In the genomic region with DNA sequence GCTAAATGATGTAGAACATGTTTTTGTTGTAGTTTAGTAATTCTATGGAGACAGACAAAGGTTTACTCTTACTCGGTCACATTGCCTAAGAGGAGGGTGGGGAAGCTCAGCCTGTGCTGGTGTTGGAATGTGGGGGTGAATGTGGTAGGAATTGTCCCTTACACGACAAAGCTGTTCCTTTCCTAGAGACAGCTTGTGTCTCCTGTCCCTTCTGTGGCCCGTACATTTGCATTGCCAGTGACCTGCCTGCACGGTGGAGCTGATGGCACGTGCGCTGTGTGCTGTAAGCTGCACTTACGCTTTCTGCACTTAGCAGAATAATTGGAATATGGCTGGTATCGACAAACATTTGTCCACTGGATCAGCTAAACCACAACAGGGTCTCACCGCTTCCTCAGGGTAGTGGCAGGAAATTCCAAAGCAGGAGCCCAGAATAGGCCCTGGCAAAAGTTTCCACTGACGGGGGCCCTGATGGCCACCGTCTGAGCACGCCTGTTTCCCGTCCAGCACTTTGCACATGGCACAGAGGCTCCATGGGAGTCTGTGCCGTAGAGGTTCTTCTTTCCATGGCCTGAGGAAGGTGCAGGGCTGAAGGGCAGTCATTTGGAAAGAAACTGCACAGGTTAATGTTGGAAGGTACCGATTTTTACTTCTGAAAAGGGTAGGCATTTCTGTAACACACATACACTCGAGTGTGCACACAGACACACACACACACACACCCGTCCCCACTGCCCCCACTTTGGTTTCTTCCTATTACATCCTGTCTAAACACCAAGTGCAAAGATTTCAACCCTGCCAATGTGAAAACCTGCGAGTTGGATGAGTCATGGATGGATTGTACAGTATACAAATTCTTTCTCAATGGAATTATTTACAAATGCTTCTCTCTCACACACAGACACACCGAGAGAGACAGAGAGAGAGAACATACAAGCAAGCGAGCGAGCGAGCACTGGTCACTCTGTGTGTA, we compare ENCODE assay signal across 9 mouse cellular contexts. TPM values are rescaled to one million over a fixed set of nuclear protein-coding genes. Genes with fewer than 3 reads are reported as not detected.
A peak's percentile ranks its signal among the peaks of the same experiment; 100 is the strongest.
DNase-seq lines count a peak whose midpoint lies in the region; ATAC-seq lines count a peak whose summit lies in the region.
"Had no signal": no experiment of that assay in that cellular context is flagged by ENCODE, and none has a peak within 500 bp of the region (broad histone marks: within the 10 kb centered on the region; RNA-seq: fewer than 3 reads in every experiment).

No protein-coding gene starts in this region.

- H3K9me3 ChIP-seq in embryonic facial prominence, embryonic 10.5 days: no peaks in the 10 kb centered on the region
- H3K9me3 ChIP-seq in lung, embryonic 16.5 days (ENCODE audit: control insufficient read depth, low read length): no peaks in the 10 kb centered on the region

- peaks cover 7% of the 10 kb centered on the region for H3K4me1 ChIP-seq in embryonic facial prominence, embryonic 10.5 days
- peaks cover 11% of the 10 kb centered on the region for H3K4me1 ChIP-seq in lung, embryonic 16.5 days (replicated peaks; ENCODE audit: control insufficient read depth, insufficient read depth, low read length)

- DNase-seq in gastrocnemius, postnatal 10 days: peak; percentile 8
- DNase-seq in gastrocnemius, adult 18-20 months (ENCODE audit: low spot score): no peak
- no peak for DNase-seq in embryonic facial prominence, embryonic 10.5 days (ENCODE audit: low spot score)
- DNase-seq in heart, postnatal 14 days: peak; percentile 35 to 38
- no peak for DNase-seq in frontal cortex, postnatal 14 days (ENCODE audit: low spot score in 2 of 2)
- DNase-seq in cerebellum, postnatal 14 days: no peak
- DNase-seq in adrenal gland, adult (ENCODE audit: inconsistent age in 2 of 2, low spot score in 1 of 2): no peak

- intact Hi-C loops in heart, postnatal 14 days (cut with DNase I): loop anchor here (5.0 kb wide), 1 partner anchor 52 kb away; the partner anchor contains the start of gene Sertad2

- H3K9ac ChIP-seq in lung, embryonic 16.5 days (ENCODE audit: low read length): no peak overlapping the region

- WGBS in embryonic facial prominence, embryonic 10.5 days: 75% methylated on average over 22 of the region's 22 CpGs
- WGBS in lung, embryonic 16.5 days: 48% methylated on average over 22 of the region's 22 CpGs

- peak; percentile 82 for ATAC-seq in lung, embryonic 16.5 days (ENCODE audit: low read depth)

- H3K4me3 ChIP-seq in embryonic facial prominence, embryonic 10.5 days: no peak overlapping the region
- H3K4me3 ChIP-seq in lung, embryonic 16.5 days (ENCODE audit: low read length): no peak overlapping the region

- no peaks in the 10 kb centered on the region for H3K27me3 ChIP-seq in embryonic facial prominence, embryonic 10.5 days (replicated peaks; ENCODE audit: low read depth, poor library complexity, severe bottlenecking)
- no peaks in the 10 kb centered on the region for H3K27me3 ChIP-seq in lung, embryonic 16.5 days (ENCODE audit: control insufficient read depth, insufficient read depth, low read depth, low read length)

- peak overlapping the region; percentile 1; the same call in 1 of the 2 replicates for H3K4me2 ChIP-seq in lung, embryonic 16.5 days (ENCODE audit: low read depth, low read length)

- H3K36me3 ChIP-seq in embryonic facial prominence, embryonic 10.5 days (replicated peaks): no peaks in the 10 kb centered on the region
- H3K36me3 ChIP-seq in lung, embryonic 16.5 days (ENCODE audit: control insufficient read depth, insufficient read depth, low read length): no peaks in the 10 kb centered on the region

- H3K27ac ChIP-seq in embryonic facial prominence, embryonic 10.5 days (replicated peaks): peak overlapping the region; percentile 57
- H3K27ac ChIP-seq in lung, embryonic 16.5 days (ENCODE audit: low read length): peak overlapping the region; percentile 70
- H3K27ac ChIP-seq: macrophage had no signal

RNA-seq across cellular contexts. Expression of gene Sertad2, which starts 51.5 kb away (rescaled TPM):
- 10 to 100 TPM; 14.6 to 17.2 TPM for total RNA-seq in gastrocnemius, postnatal 10 days (2021)
- total RNA-seq in gastrocnemius, adult 18-20 months (2021): 10 to 100 TPM; 12.4 to 12.8 TPM
- polyA plus RNA-seq in embryonic facial prominence, embryonic 10.5 days (2016; fragmentation: Nextera tagmentation; extraction: Ambion mirVana): 29.6 and 33.2 TPM in 2 replicates
- 10 to 100 TPM; 15.4 to 20.1 TPM for total RNA-seq in heart, postnatal 14 days (2021)
- polyA plus RNA-seq in lung, embryonic 16.5 days (2015; fragmentation: Nextera tagmentation; extraction: Ambion mirVana): 39.8 and 45.0 TPM in 2 replicates

Comparison
In these comparisons a context has a peak if more than half of its experiments do, and no peak if none do; other contexts are left out.
1. DNase-seq: peak in gastrocnemius, postnatal 10 days (single experiment) and heart, postnatal 14 days (2 of 2); none in gastrocnemius, adult 18-20 months (single experiment), embryonic facial prominence, embryonic 10.5 days (single experiment), frontal cortex, postnatal 14 days (0 of 2), cerebellum, postnatal 14 days (0 of 2) and adrenal gland, adult (0 of 2).